Mouse (Mus musculus): Measurements from ENCODE around the gene Dcdc2b.

DNA sequence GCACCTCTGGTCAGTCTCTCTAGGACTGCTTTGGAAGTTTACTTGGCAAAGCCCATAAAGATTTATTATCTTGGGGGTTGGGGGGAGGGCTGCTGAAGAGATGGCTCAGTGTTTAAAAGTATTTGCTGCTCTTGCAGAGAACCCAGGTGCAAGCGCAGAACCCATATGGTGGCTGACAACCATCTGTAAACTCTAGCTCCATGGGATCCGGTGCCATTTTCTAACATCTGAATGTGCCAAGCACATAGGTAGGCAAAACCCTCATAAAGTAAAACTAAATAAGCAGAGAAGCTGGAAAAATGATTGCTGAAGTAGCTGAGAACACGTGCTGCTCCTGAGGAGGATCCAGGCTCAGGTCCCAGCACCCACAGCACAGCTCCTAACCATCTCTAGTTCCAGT, 47.5 kb upstream of the Dcdc2b start:
- TF ChIP-seq CTCF (IDR thresholded peaks at IDR 0.05; ENCODE audit: extremely low read depth, insufficient read depth, insufficient read length, insufficient replicate concordance) (no peak), POLR2A (IDR thresholded peaks at IDR 0.05; ENCODE audit: low read depth, low read length) (no peak)
